Mouse (Mus musculus) thymus, postnatal 25 days (tissue): ENCODE results near the gene Akap9.
"Not testable (repeated sequence)": the region's sequence is repeated elsewhere in the genome, so short reads cannot be mapped to it uniquely, and the experiment has no call there.

Experiments used
- DNase-seq: peaks from one replicate; pipeline ENCODE4 v3.0.0; 2022

Gene Akap9

GRCm38 (mm10) chr5:4040922-4041321, 113.1 kb downstream of the Akap9 start:
- DNase-seq, result no peak

- no peak for DNase-seq
These were observed 132.5 kb downstream of the Akap9 start for GRCm38 (mm10) chr5:4060313-4060712.

- DNase-seq, result no peak
These were observed 138.7 kb downstream of the Akap9 start for GRCm38 (mm10) chr5:4066476-4067115.

GRCm38 (mm10) chr5:4067203-4067602, 139.3 kb downstream of the Akap9 start:
- no peak for DNase-seq

- DNase-seq, result no peak
These were observed 151.2 kb downstream of the Akap9 start for GRCm38 (mm10) chr5:4079086-4079485.

- no peak for DNase-seq
These were observed 153.0 kb downstream of the Akap9 start for GRCm38 (mm10) chr5:4080861-4081260.

- DNase-seq, result no peak
These were observed 153.7 kb downstream of the Akap9 start for GRCm38 (mm10) chr5:4081513-4081912.

GRCm38 (mm10) chr5:4084948-4085347, 157.1 kb downstream of the Akap9 start:
- no peak for DNase-seq

- no peak for DNase-seq
These were observed 158.5 kb downstream of the Akap9 start for GRCm38 (mm10) chr5:4086309-4086708.

GRCm38 (mm10) chr5:4088190-4088589, 160.3 kb downstream of the Akap9 start:
- no peak for DNase-seq

GRCm38 (mm10) chr5:4094471-4094870, 166.6 kb downstream of the Akap9 start:
- DNase-seq, result no peak

GRCm38 (mm10) chr5:4101031-4101430, 173.2 kb downstream of the Akap9 start:
- no peak for DNase-seq

GRCm38 (mm10) chr5:4101770-4102169, 173.9 kb downstream of the Akap9 start:
- DNase-seq, result no peak

GRCm38 (mm10) chr5:4103626-4104340, 175.9 kb downstream of the Akap9 start:
- DNase-seq, result no peak

GRCm38 (mm10) chr5:4104341-4105040, 176.6 kb downstream of the Akap9 start, which contains the start of gene Cyp51:
Cyp51 (minus strand) TSS chr5:4104746.
- peak; percentile 86 for DNase-seq

- DNase-seq, result no peak
These were observed 177.9 kb downstream of the Akap9 start for GRCm38 (mm10) chr5:4105651-4106186.

- DNase-seq, result not testable (repeated sequence)
These were observed 179.2 kb downstream of the Akap9 start for GRCm38 (mm10) chr5:4107056-4107455.

GRCm38 (mm10) chr5:4112570-4113098, 184.8 kb downstream of the Akap9 start:
- DNase-seq, result no peak
